Mouse (Mus musculus) forebrain, embryonic 14.5 days (tissue): ENCODE data around the gene Fgf12. TPM values are rescaled to one million over a fixed set of nuclear protein-coding genes. Genes with fewer than 3 reads are reported as not detected.

ENCODE experiments used
- ATAC-seq: fragments of 200-750 bp; cut with Nextera tagmentation; 2 replicates; pipeline ENCODE4 v1.8.0; 2017; ENCODE audit warnings: mild to moderate bottlenecking, moderate library complexity
- DNase-seq: peaks from one replicate; pipeline ENCODE4 v3.0.0-alpha.2; 2015; ENCODE audit warnings: low spot score
- H3K27ac ChIP-seq: fragments of 300-500 bp; sonication (generic); 2 replicates; pipeline ENCODE4 v1.5.1; 2014; ENCODE audit warnings: low read depth, mild to moderate bottlenecking, control low read depth, low read length, moderate library complexity
- H3K27me3 ChIP-seq: fragments of 300-500 bp; sonication (generic); replicated peaks from 2 replicates; pipeline ENCODE4 v1.6.1; 2014; ENCODE audit warnings: low read length, control low read depth, mixed read lengths; ENCODE audit not compliant: control insufficient read depth, insufficient read depth
- H3K36me3 ChIP-seq: fragments of 300-500 bp; sonication (generic); 2 replicates; pipeline ENCODE4 v1.6.1; 2014; ENCODE audit warnings: low read length, control low read depth; ENCODE audit not compliant: control insufficient read depth, insufficient read depth
- H3K4me1 ChIP-seq: fragments of 300-500 bp; sonication (generic); 2 replicates; pipeline ENCODE4 v1.6.1; 2014; ENCODE audit warnings: antibody characterized with exemption, low read length, control low read depth; ENCODE audit not compliant: control insufficient read depth, insufficient read depth
- H3K4me2 ChIP-seq: fragments of 300-500 bp; sonication (generic); 2 replicates; pipeline ENCODE4 v1.6.1; 2014; ENCODE audit warnings: mild to moderate bottlenecking, control low read depth, low read length
- H3K4me3 ChIP-seq: fragments of 300-500 bp; sonication (generic); 2 replicates; pipeline ENCODE4 v1.5.1; 2014; ENCODE audit warnings: low read depth, low read length, control low read depth
- H3K9ac ChIP-seq: fragments of 300-500 bp; sonication (generic); 2 replicates; pipeline ENCODE4 v1.6.1; 2014; ENCODE audit warnings: mild to moderate bottlenecking, low read length, control low read depth, moderate library complexity
- H3K9me3 ChIP-seq: fragments of 300-500 bp; sonication (generic); replicated peaks from 2 replicates; pipeline ENCODE4 v1.6.1; 2016; ENCODE audit warnings: low read length, control low read depth, mixed read lengths; ENCODE audit not compliant: control insufficient read depth
- WGBS: fragments of 180-500 bp; shearing (Covaris S2); extraction: QIAGEN DNeasy Blood & Tissue Kit; methylation state at CpG from one replicate; pipeline ENCODE4 v1.1.7; 2014; 5-methylcytosine and 5-hydroxymethylcytosine counted together
- polyA plus RNA-seq: library from polyadenylated mRNA; unstranded; fragments of >200 nt; fragmentation: Nextera tagmentation; extraction: Ambion mirVana; gene quantifications from 2 replicates; pipeline ENCODE4 v1.2.1, GENCODE M21; 2014

Fgf12 gene
- polyA plus RNA-seq, 1 experiment from 2014 or later: 16.1 TPM

DNA sequence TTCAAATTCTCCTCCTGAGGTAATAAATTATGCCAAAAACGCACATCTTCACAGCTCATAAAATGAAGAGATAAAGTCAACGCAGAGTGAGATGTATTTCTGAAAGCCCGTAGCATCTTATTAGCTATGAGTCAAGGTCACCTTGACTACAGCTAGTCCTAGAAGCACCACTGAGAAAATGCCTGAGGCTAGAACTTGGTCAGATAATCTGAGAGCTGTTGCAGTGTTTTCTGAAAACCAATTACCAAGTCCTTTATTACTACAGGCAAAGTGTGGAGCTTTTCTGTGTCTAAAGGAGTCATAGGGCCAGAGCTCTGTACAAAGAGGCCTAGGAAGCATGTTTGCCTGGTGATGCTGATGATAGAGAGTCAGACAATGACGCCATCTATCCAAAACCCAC, 498.6 kb downstream of the Fgf12 start:
- Histone ChIP-seq H3K9ac (no peak overlapping the region), H3K4me1 (no peaks in the 10 kb centered on the region), H3K36me3 (no peaks in the 10 kb centered on the region), H3K4me2 (no peak overlapping the region), H3K27me3 (no peaks in the 10 kb centered on the region), H3K27ac (no peak overlapping the region), H3K4me3 (no peak overlapping the region), H3K9me3 (no peaks in the 10 kb centered on the region)
- WGBS: 90% methylated on average over 4 of the region's 4 CpGs
- ATAC-seq: no peak
- DNase-seq: no peak

DNA sequence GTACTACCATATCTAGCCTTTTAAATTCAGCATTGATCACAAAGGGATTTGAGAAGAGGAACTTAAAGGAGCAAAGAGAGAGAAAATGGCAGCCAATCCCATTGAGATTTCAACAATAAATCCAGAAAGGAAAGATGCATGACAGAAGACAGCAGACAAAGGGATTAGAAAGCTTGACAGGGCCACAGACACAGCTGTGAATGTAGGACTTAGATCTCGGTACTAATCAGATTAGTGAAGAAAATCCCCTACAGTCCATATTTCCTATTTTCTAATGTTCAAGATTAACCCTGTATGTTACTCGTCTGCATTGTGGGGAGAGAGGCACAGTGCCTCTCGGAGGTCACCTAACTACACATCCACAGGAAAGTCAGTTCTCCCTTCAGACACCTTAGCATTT, 500.9 kb downstream of the Fgf12 start:
- no peak for DNase-seq
- H3K4me3 ChIP-seq: no peak overlapping the region
- H3K27ac ChIP-seq: no peak overlapping the region
- no peak for ATAC-seq
- H3K4me1 ChIP-seq: no peaks in the 10 kb centered on the region
- H3K4me2 ChIP-seq: no peak overlapping the region
- WGBS: 35% methylated on average over 3 of the region's 3 CpGs
- H3K27me3 ChIP-seq: no peaks in the 10 kb centered on the region
- no peak overlapping the region for H3K9ac ChIP-seq
- no peaks in the 10 kb centered on the region for H3K9me3 ChIP-seq
- no peaks in the 10 kb centered on the region for H3K36me3 ChIP-seq

DNA sequence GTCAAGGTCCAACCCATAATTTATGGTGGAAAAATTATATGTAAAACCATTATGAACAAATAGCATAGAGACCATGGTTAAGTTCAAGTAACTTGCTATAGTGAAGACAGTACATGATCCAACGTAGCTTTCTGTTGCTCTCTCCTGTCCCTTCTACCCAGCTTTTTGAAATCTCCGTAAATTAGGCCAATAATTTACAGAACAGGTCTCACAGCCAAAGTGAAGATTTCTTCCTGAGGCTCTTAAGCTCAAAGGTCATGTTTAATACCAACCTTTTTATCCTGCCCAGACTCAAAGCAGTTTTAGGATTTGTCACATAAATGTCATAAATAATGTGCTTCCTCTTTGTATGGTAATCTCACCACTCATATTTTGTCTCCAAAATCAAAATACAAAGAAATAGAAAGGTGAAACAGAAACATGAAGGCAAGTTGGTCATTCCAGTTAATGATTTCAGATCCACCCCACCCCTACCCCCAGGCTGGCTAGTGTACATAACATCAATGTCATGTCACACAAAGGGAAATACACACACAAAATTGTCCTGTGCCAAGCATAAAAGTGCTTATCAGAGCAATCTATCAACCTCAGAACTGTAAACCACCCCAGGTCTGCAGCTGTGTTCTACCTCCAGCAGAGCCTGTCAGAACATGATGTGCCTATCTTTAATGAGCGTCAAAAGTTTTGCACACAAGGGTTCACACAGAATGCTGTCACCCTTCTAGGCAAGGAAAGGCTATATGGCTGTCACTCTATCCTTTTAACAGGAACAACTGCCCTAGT, 509.8 kb downstream of the Fgf12 start:
- no peaks in the 10 kb centered on the region; the same call in 1 of the 2 replicates for H3K4me1 ChIP-seq
- ATAC-seq (no peak), DNase-seq (no peak)
- WGBS: 92% methylated on average over 3 of the region's 3 CpGs
- no peak overlapping the region for H3K4me3 ChIP-seq
- H3K27ac ChIP-seq: no peak overlapping the region
- H3K27me3 ChIP-seq: no peaks in the 10 kb centered on the region
- H3K4me2 ChIP-seq: no peak overlapping the region
- no peaks in the 10 kb centered on the region for H3K36me3 ChIP-seq
- no peak overlapping the region for H3K9ac ChIP-seq
- H3K9me3 ChIP-seq: no peaks in the 10 kb centered on the region

DNA sequence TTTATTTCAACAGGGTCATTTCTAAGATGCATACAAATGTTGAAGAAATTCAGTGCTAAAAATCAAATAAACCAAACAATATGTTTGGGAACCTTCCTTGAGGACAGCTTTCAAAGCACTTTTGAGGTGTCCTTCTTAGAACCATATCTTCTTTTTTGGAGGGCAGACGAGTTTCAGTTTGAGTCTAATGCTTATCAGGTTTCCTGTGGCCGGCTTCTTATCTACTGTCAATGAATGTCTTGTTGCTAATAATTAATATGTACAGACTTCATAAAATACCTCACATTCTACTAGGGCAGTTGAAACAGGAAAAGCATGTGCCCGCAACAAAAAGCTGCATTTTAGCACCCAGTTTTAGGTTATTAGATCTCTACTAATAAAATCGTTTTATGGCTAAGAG, 513.5 kb downstream of the Fgf12 start:
- no peaks in the 10 kb centered on the region for H3K9me3 ChIP-seq
- 73% methylated on average over 4 of the region's 4 CpGs for WGBS
- H3K27me3 ChIP-seq: no peaks in the 10 kb centered on the region
- no peak for ATAC-seq
- no peak for DNase-seq
- H3K4me3 ChIP-seq: no peak overlapping the region
- no peaks in the 10 kb centered on the region for H3K36me3 ChIP-seq
- no peak overlapping the region for H3K9ac ChIP-seq
- no peak overlapping the region for H3K4me2 ChIP-seq
- H3K4me1 ChIP-seq: peaks cover 3% of the 10 kb centered on the region; the same call in 1 of the 2 replicates
- no peak overlapping the region for H3K27ac ChIP-seq

- H3K4me1 ChIP-seq: peaks cover 3% of the 10 kb centered on the region; the same call in 1 of the 2 replicates
- no peak overlapping the region for H3K4me3 ChIP-seq
- H3K9me3 ChIP-seq: no peaks in the 10 kb centered on the region
- H3K27ac ChIP-seq: no peak overlapping the region
- no peaks in the 10 kb centered on the region for H3K27me3 ChIP-seq
- no peaks in the 10 kb centered on the region for H3K36me3 ChIP-seq
- DNase-seq: peak; percentile 72
- peak; percentile 79 for ATAC-seq
- H3K4me2 ChIP-seq: 0 out of 2 replicates have a peak overlapping the region, but pooled peaks have one; percentile 17
- 19% methylated on average over 13 of the region's 13 CpGs for WGBS
- no peak overlapping the region for H3K9ac ChIP-seq
Observed at GRCm38 (mm10) chr16:28238019-28238868, 514.6 kb downstream of the Fgf12 start.

- Histone ChIP-seq H3K36me3 (no peaks in the 10 kb centered on the region), H3K9me3 (no peaks in the 10 kb centered on the region), H3K27ac (no peak overlapping the region), H3K4me3 (no peak overlapping the region), H3K4me1 (no peaks in the 10 kb centered on the region), H3K4me2 (no peak overlapping the region), H3K9ac (no peak overlapping the region), H3K27me3 (no peaks in the 10 kb centered on the region)
- ATAC-seq: no peak
- no peak for DNase-seq
- 88% methylated on average over 5 of the region's 5 CpGs for WGBS
Observed at GRCm38 (mm10) chr16:28215930-28216329, 536.9 kb downstream of the Fgf12 start.

GRCm38 (mm10) chr16:28212411-28212810, 540.5 kb downstream of the Fgf12 start:
- WGBS: 79% methylated on average over 1 of the region's 1 CpGs

GRCm38 (mm10) chr16:28156443-28156842, 596.4 kb downstream of the Fgf12 start:
- Histone ChIP-seq H3K4me2 (no peak overlapping the region), H3K36me3 (no peaks in the 10 kb centered on the region), H3K4me1 (no peaks in the 10 kb centered on the region), H3K9ac (no peak overlapping the region), H3K27ac (no peak overlapping the region), H3K4me3 (no peak overlapping the region), H3K9me3 (no peaks in the 10 kb centered on the region), H3K27me3 (no peaks in the 10 kb centered on the region)
- DNase-seq (no peak), ATAC-seq (no peak)
- WGBS: 97% methylated on average over 2 of the region's 2 CpGs

More at GRCm38 (mm10) chr16:28212411-28212810, 540.5 kb downstream of the Fgf12 start:
- H3K9me3 ChIP-seq: no peaks in the 10 kb centered on the region
- no peak overlapping the region for H3K27ac ChIP-seq
- DNase-seq (no peak), ATAC-seq (no peak)
- no peak overlapping the region for H3K9ac ChIP-seq
- H3K27me3 ChIP-seq: no peaks in the 10 kb centered on the region
- H3K4me3 ChIP-seq: no peak overlapping the region
- no peaks in the 10 kb centered on the region for H3K36me3 ChIP-seq
- H3K4me2 ChIP-seq: no peak overlapping the region
- no peaks in the 10 kb centered on the region for H3K4me1 ChIP-seq

- 87% methylated on average over 3 of the region's 3 CpGs for WGBS
- Histone ChIP-seq H3K9ac (no peak overlapping the region), H3K27ac (no peak overlapping the region), H3K4me3 (no peak overlapping the region), H3K4me1 (no peaks in the 10 kb centered on the region), H3K36me3 (no peaks in the 10 kb centered on the region), H3K4me2 (no peak overlapping the region), H3K27me3 (no peaks in the 10 kb centered on the region), H3K9me3 (no peaks in the 10 kb centered on the region)
- ATAC-seq (peak; percentile 40; the same call in 1 of the 2 replicates), DNase-seq (peak; percentile 25)
Observed at GRCm38 (mm10) chr16:28140972-28141371, 611.9 kb downstream of the Fgf12 start.
